Mouse (Mus musculus) thymus, postnatal 36 days (tissue): ENCODE results near the gene Asz1.

Experiments
- DNase-seq, 2 experiments: peaks; one replicate each; pipeline ENCODE4 v3.0.0; 2022; ENCODE audit warnings: mixed read lengths in 2 of 2

The Asz1 gene

DNA sequence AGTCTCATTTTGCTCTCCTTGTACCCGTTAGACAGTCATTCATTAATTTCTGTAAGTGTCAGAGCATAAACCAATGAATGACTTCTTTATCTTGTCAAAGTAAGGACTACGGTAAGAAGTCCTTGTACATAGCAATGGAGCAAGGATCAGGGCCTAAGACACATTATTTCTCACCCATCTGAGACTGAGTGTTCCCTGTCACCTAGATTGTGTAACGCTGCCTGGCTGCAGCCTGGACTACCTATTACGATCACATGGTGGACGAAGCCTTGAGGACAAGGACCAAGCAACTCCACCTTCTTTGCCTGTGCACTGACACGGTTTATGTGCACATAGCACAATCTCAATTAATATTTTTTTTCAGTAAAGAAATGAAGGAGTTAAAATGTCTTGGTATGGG lies 106.8 kb downstream of the Asz1 start:
- DNase-seq = no peak
